Comparison of ENCODE assay signal across 19 mouse cellular contexts in the genomic region with DNA sequence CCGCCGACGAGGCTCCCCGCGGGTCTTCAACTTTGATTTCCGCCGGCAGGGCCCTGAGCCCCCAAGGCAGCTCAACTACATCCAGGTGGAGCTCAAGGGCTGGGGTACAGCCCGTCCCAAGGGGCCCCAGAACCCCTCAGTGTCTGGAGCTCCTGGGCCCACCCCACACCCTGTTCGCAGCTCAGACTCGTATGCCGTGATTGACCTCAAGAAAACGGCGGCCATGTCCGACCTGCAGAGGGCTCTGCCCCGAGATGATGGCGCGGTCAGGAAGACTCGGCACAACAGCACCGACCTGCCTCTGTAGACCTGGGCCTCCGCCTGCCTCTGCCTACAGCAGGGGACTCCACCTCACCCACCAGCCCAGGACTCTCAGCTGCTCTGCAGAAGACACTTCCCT. TPM values are rescaled to one million over a fixed set of nuclear protein-coding genes. Genes with fewer than 3 reads are reported as not detected.
DNase-seq lines count a peak whose midpoint lies in the region; ATAC-seq lines count a peak whose summit lies in the region.
"Had no signal": no experiment of that assay in that cellular context is flagged by ENCODE, and none has a peak within 500 bp of the region (broad histone marks: within the 10 kb centered on the region; RNA-seq: fewer than 3 reads in every experiment).

No protein-coding gene starts in this region.

- peak; percentile 20 for DNase-seq in hindbrain, embryonic 10.5 days (ENCODE audit: low spot score)
- no peak for DNase-seq in midbrain, embryonic 14.5 days
- peak; percentile 46 for DNase-seq in ZHBTc4 (ENCODE audit: low read depth, low spot score)
- peak; percentile 36 for DNase-seq in limb, embryonic 11.5 days (ENCODE audit: low spot score)
- DNase-seq in thymus, postnatal 4 days = no peak
- no peak for DNase-seq in gastrocnemius, postnatal 14 days
- DNase-seq: adrenal gland, postnatal 36 days; cerebellum, adult 9-11 months; kidney, postnatal 10 days; liver; thymus, postnatal 25 days had no signal

- no peak overlapping the region for H3K4me3 ChIP-seq in hindbrain, embryonic 10.5 days
- no peak overlapping the region for H3K4me3 ChIP-seq in hindbrain, embryonic 13.5 days
- no peak overlapping the region for H3K4me3 ChIP-seq in midbrain, embryonic 12.5 days
- H3K4me3 ChIP-seq in midbrain, embryonic 14.5 days (replicated peaks; ENCODE audit: low read depth, low read length) = no peak overlapping the region
- H3K4me3 ChIP-seq in limb, embryonic 11.5 days (ENCODE audit: low read depth, low read length) = no peak overlapping the region
- H3K4me3 ChIP-seq: embryonic facial prominence, embryonic 13.5 days had no signal

- 0 out of 2 replicates have a peak overlapping the region, but pooled peaks have one; percentile 50 for H3K27ac ChIP-seq in hindbrain, embryonic 10.5 days
- H3K27ac ChIP-seq in hindbrain, embryonic 13.5 days = no peak overlapping the region
- no peak overlapping the region for H3K27ac ChIP-seq in midbrain, embryonic 12.5 days (replicated peaks)
- H3K27ac ChIP-seq in midbrain, embryonic 14.5 days (replicated peaks; ENCODE audit: low read depth, low read length) = no peak overlapping the region
- no peak overlapping the region for H3K27ac ChIP-seq in limb, embryonic 11.5 days (replicated peaks; ENCODE audit: low read depth, low read length)
- H3K27ac ChIP-seq: embryonic facial prominence, embryonic 13.5 days had no signal

- H3K36me3 ChIP-seq in hindbrain, embryonic 10.5 days = peaks cover 47% of the 10 kb centered on the region
- H3K36me3 ChIP-seq in hindbrain, embryonic 13.5 days = peaks cover 56% of the 10 kb centered on the region
- H3K36me3 ChIP-seq in midbrain, embryonic 12.5 days = peaks cover 44% of the 10 kb centered on the region
- peaks cover 52% of the 10 kb centered on the region for H3K36me3 ChIP-seq in midbrain, embryonic 14.5 days (ENCODE audit: control insufficient read depth, insufficient read depth, low read length)
- 0 out of 2 replicates have a peak, but pooled peaks cover 3% of the 10 kb centered on the region for H3K36me3 ChIP-seq in limb, embryonic 11.5 days (ENCODE audit: control insufficient read depth, insufficient read depth, low read length)

- H3K9ac ChIP-seq in hindbrain, embryonic 13.5 days = no peak overlapping the region
- 0 out of 2 replicates have a peak overlapping the region, but pooled peaks have one; percentile 12 for H3K9ac ChIP-seq in midbrain, embryonic 12.5 days (replicated peaks)
- H3K9ac ChIP-seq in midbrain, embryonic 14.5 days (replicated peaks; ENCODE audit: low read length) = no peak overlapping the region
- no peak overlapping the region for H3K9ac ChIP-seq in limb, embryonic 11.5 days (ENCODE audit: low read length)

- no peak overlapping the region for H3K4me2 ChIP-seq in hindbrain, embryonic 13.5 days
- no peak overlapping the region for H3K4me2 ChIP-seq in midbrain, embryonic 12.5 days (replicated peaks)
- no peak overlapping the region for H3K4me2 ChIP-seq in midbrain, embryonic 14.5 days (ENCODE audit: low read length)
- H3K4me2 ChIP-seq in limb, embryonic 11.5 days (ENCODE audit: low read depth, severe bottlenecking) = 0 out of 2 replicates have a peak overlapping the region, but pooled peaks have one; percentile 10
- H3K4me2 ChIP-seq: embryonic facial prominence, embryonic 13.5 days had no signal

- H3K27me3 ChIP-seq in hindbrain, embryonic 10.5 days (ENCODE audit: insufficient read depth, poor library complexity, severe bottlenecking) = peaks cover 38% of the 10 kb centered on the region
- H3K27me3 ChIP-seq in hindbrain, embryonic 13.5 days = peaks cover 19% of the 10 kb centered on the region
- peaks cover 18% of the 10 kb centered on the region for H3K27me3 ChIP-seq in midbrain, embryonic 12.5 days
- H3K27me3 ChIP-seq in midbrain, embryonic 14.5 days (ENCODE audit: control insufficient read depth, insufficient read depth, low read length) = 0 out of 2 replicates have a peak, but pooled peaks cover 3% of the 10 kb centered on the region
- peaks cover 11% of the 10 kb centered on the region; the same call in 1 of the 2 replicates for H3K27me3 ChIP-seq in limb, embryonic 11.5 days (ENCODE audit: control insufficient read depth, insufficient read depth, low read length)

- H3K9me3 ChIP-seq in hindbrain, embryonic 10.5 days = no peaks in the 10 kb centered on the region
- no peaks in the 10 kb centered on the region for H3K9me3 ChIP-seq in hindbrain, embryonic 13.5 days
- H3K9me3 ChIP-seq in midbrain, embryonic 12.5 days = no peaks in the 10 kb centered on the region
- no peaks in the 10 kb centered on the region for H3K9me3 ChIP-seq in midbrain, embryonic 14.5 days (ENCODE audit: control insufficient read depth, low read length)
- H3K9me3 ChIP-seq in limb, embryonic 11.5 days (ENCODE audit: control insufficient read depth, low read length) = no peaks in the 10 kb centered on the region
- H3K9me3 ChIP-seq: embryonic facial prominence, embryonic 13.5 days had no signal

- WGBS in hindbrain, embryonic 10.5 days = 22% methylated on average over 20 of the region's 20 CpGs
- WGBS in hindbrain, embryonic 13.5 days = 29% methylated on average over 20 of the region's 20 CpGs
- WGBS in midbrain, embryonic 12.5 days = 29% methylated on average over 20 of the region's 20 CpGs
- WGBS in midbrain, embryonic 14.5 days = 37% methylated on average over 20 of the region's 20 CpGs
- 17% methylated on average over 20 of the region's 20 CpGs for WGBS in limb, embryonic 11.5 days

- ATAC-seq in hindbrain, embryonic 13.5 days (ENCODE audit: low FRiP score) = no peak
- ATAC-seq in midbrain, embryonic 12.5 days (ENCODE audit: low FRiP score, low read depth) = no peak
- no peak for ATAC-seq in midbrain, embryonic 14.5 days (ENCODE audit: low FRiP score, low TSS enrichment)
- no peak for ATAC-seq in limb, embryonic 11.5 days (ENCODE audit: insufficient number of reproducible peaks, low FRiP score, low TSS enrichment, low read depth)

- intact Hi-C loops in gastrocnemius, postnatal 14 days (cut with DNase I; ENCODE audit: low total_unique reads) = no loop called here

- H3K4me1 ChIP-seq in hindbrain, embryonic 10.5 days (replicated peaks) = peaks cover 10% of the 10 kb centered on the region
- H3K4me1 ChIP-seq in hindbrain, embryonic 13.5 days (replicated peaks) = 0 out of 2 replicates have a peak, but pooled peaks cover 2% of the 10 kb centered on the region
- H3K4me1 ChIP-seq in midbrain, embryonic 12.5 days = 0 out of 2 replicates have a peak, but pooled peaks cover 3% of the 10 kb centered on the region
- no peaks in the 10 kb centered on the region for H3K4me1 ChIP-seq in midbrain, embryonic 14.5 days (ENCODE audit: control insufficient read depth, insufficient read depth, low read length)
- H3K4me1 ChIP-seq in limb, embryonic 11.5 days (ENCODE audit: control insufficient read depth, insufficient read depth, low read length) = 0 out of 2 replicates have a peak, but pooled peaks cover 8% of the 10 kb centered on the region

RNA-seq across cellular contexts. Expression of gene Prickle4, which starts 9.0 kb away (rescaled TPM):
- 0.34 and 0.66 TPM in 2 replicates for polyA plus RNA-seq in hindbrain, embryonic 10.5 days (2016; fragmentation: Nextera tagmentation; extraction: Ambion mirVana)
- 0.43 and 0.52 TPM in 2 replicates for polyA plus RNA-seq in hindbrain, embryonic 13.5 days (2015; fragmentation: Nextera tagmentation; extraction: Ambion mirVana)
- polyA plus RNA-seq in midbrain, embryonic 12.5 days (2016; fragmentation: Nextera tagmentation; extraction: Ambion mirVana) = 0.57 and 1.3 TPM in 2 replicates
- 2.1 TPM in 1 of 2 replicates, not detected in the other for polyA plus RNA-seq in midbrain, embryonic 14.5 days (2014; fragmentation: Nextera tagmentation; extraction: Ambion mirVana)
- polyA plus RNA-seq in limb, embryonic 11.5 days (2014; fragmentation: Nextera tagmentation; extraction: Ambion mirVana) = 1.8 and 2.6 TPM in 2 replicates
- 1 to 10 TPM; 1.3 to 2.2 TPM for total RNA-seq in gastrocnemius, postnatal 14 days (2021)
- total RNA-seq: megakaryocyte-erythroid progenitor cell, adult 5-6 weeks had no signal

RNA-seq across cellular contexts. Expression of gene Gm21981, which starts 9.3 kb away (rescaled TPM):
- 0.27 and 0.86 TPM in 2 replicates for polyA plus RNA-seq in hindbrain, embryonic 10.5 days (2016; fragmentation: Nextera tagmentation; extraction: Ambion mirVana)
- polyA plus RNA-seq in hindbrain, embryonic 13.5 days (2015; fragmentation: Nextera tagmentation; extraction: Ambion mirVana) = 0.52 and 0.71 TPM in 2 replicates
- polyA plus RNA-seq in midbrain, embryonic 12.5 days (2016; fragmentation: Nextera tagmentation; extraction: Ambion mirVana) = 0.34 and 0.41 TPM in 2 replicates
- polyA plus RNA-seq in midbrain, embryonic 14.5 days (2014; fragmentation: Nextera tagmentation; extraction: Ambion mirVana) = 5.4 and 7.2 TPM in 2 replicates
- 0.95 and 1.3 TPM in 2 replicates for polyA plus RNA-seq in limb, embryonic 11.5 days (2014; fragmentation: Nextera tagmentation; extraction: Ambion mirVana)
- total RNA-seq in gastrocnemius, postnatal 14 days (2021) = under 1 TPM; 0.24 to 0.47 TPM

RNA-seq across cellular contexts. Expression of gene Frs3, which starts 14.7 kb away (rescaled TPM):
- polyA plus RNA-seq in hindbrain, embryonic 10.5 days (2016; fragmentation: Nextera tagmentation; extraction: Ambion mirVana) = 9.5 and 12.7 TPM in 2 replicates
- 28.6 and 32.9 TPM in 2 replicates for polyA plus RNA-seq in hindbrain, embryonic 13.5 days (2015; fragmentation: Nextera tagmentation; extraction: Ambion mirVana)
- polyA plus RNA-seq in midbrain, embryonic 12.5 days (2016; fragmentation: Nextera tagmentation; extraction: Ambion mirVana) = 18.8 and 19.4 TPM in 2 replicates
- 32.3 and 33.2 TPM in 2 replicates for polyA plus RNA-seq in midbrain, embryonic 14.5 days (2014; fragmentation: Nextera tagmentation; extraction: Ambion mirVana)
- 3.9 and 4.2 TPM in 2 replicates for polyA plus RNA-seq in limb, embryonic 11.5 days (2014; fragmentation: Nextera tagmentation; extraction: Ambion mirVana)
- total RNA-seq in gastrocnemius, postnatal 14 days (2021) = 1 to 10 TPM; 3.0 to 3.1 TPM

RNA-seq across cellular contexts. Expression of gene Tomm6, which starts 15.4 kb away (rescaled TPM):
- polyA plus RNA-seq in hindbrain, embryonic 10.5 days (2016; fragmentation: Nextera tagmentation; extraction: Ambion mirVana) = 369 and 408 TPM in 2 replicates
- 289 and 295 TPM in 2 replicates for polyA plus RNA-seq in hindbrain, embryonic 13.5 days (2015; fragmentation: Nextera tagmentation; extraction: Ambion mirVana)
- polyA plus RNA-seq in midbrain, embryonic 12.5 days (2016; fragmentation: Nextera tagmentation; extraction: Ambion mirVana) = 337 and 352 TPM in 2 replicates
- polyA plus RNA-seq in midbrain, embryonic 14.5 days (2014; fragmentation: Nextera tagmentation; extraction: Ambion mirVana) = 298 and 333 TPM in 2 replicates
- polyA plus RNA-seq in limb, embryonic 11.5 days (2014; fragmentation: Nextera tagmentation; extraction: Ambion mirVana) = 404 and 441 TPM in 2 replicates
- 100 to 1,000 TPM; 147 to 153 TPM for total RNA-seq in gastrocnemius, postnatal 14 days (2021)

RNA-seq across cellular contexts. Expression of gene Pgc, which starts 23.1 kb away (rescaled TPM):
- 0.15 TPM in 1 of 2 replicates, not detected in the other for polyA plus RNA-seq in hindbrain, embryonic 10.5 days (2016; fragmentation: Nextera tagmentation; extraction: Ambion mirVana)
- not detected in 2 replicates for polyA plus RNA-seq in hindbrain, embryonic 13.5 days (2015; fragmentation: Nextera tagmentation; extraction: Ambion mirVana)
- not detected in 2 replicates for polyA plus RNA-seq in midbrain, embryonic 12.5 days (2016; fragmentation: Nextera tagmentation; extraction: Ambion mirVana)
- polyA plus RNA-seq in midbrain, embryonic 14.5 days (2014; fragmentation: Nextera tagmentation; extraction: Ambion mirVana) = not detected in 2 replicates
- polyA plus RNA-seq in limb, embryonic 11.5 days (2014; fragmentation: Nextera tagmentation; extraction: Ambion mirVana) = not detected in 2 replicates
- not detected for total RNA-seq in gastrocnemius, postnatal 14 days (2021)
- total RNA-seq: adrenal gland, postnatal 36 days; heart, postnatal 25 days; left cerebral cortex, adult 8-10 months; megakaryocyte-erythroid progenitor cell, adult 5-6 weeks had no signal
- polyA plus RNA-seq: embryonic facial prominence, embryonic 13.5 days; forebrain, embryonic 11.5 days; neural tube, embryonic 14.5 days had no signal

Comparison
In these comparisons a context has a peak if more than half of its experiments do, and no peak if none do; other contexts are left out.
1. DNase-seq: peak in hindbrain, embryonic 10.5 days (single experiment), ZHBTc4 (single experiment) and limb, embryonic 11.5 days (single experiment); none in midbrain, embryonic 14.5 days (single experiment), thymus, postnatal 4 days (single experiment) and gastrocnemius, postnatal 14 days (single experiment).